Mouse (Mus musculus) liver, adult 2 months (tissue): ENCODE measurements around the gene Vps35.

Source experiments
- CTCF ChIP-seq: fragments of 200-500 bp; IDR thresholded peaks from 2 replicates; pipeline ENCODE4 v1.5.1; 2011; ENCODE audit warnings: low read depth, low read length, control low read depth
- POLR2A ChIP-seq: fragments of 200-500 bp; IDR thresholded peaks from 2 replicates; pipeline ENCODE4 v1.6.1; 2011; ENCODE audit warnings: low read length, control low read depth; ENCODE audit not compliant: insufficient read depth; ENCODE audit errors: extremely low read depth

DNA sequence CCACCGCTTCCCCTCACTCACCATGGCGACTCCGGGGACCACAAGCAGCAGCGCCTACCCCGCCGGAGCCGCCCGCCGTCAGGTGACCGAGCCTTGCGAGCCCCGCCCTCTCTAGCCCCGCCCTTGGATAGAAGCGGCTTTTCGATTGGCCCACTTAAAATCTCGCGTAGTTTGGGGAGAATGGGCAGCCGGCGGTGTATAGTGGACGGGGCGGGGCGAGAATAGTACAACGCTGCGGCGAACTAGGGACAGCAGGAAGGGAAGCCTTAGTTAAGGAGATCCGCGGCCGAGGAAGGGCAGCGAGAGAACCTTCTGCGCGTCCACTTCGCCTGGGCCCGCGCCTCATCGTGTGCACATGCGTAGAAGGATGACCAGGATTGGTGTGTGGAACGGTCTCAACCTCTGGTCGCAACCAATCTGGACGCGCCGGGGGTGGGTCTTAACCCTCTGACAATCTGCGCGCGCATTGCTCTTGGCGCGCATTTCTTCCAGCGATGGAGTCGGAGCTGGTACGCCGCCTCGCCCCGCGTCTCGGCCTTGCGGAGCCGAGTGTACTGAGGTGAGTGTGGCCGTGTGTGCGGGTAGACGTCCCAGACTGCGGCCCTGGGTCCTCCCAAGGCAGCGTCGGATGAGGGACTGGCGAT, at the start of gene Vps35, which contains the start of gene Orc6:
- TF ChIP-seq POLR2A, result peak; percentile 55; the same call in 1 of the 2 replicates
- TF ChIP-seq CTCF, result no peak
